Mouse (Mus musculus): ENCODE results near the gene Fbl. TPM values are rescaled to one million over a fixed set of nuclear protein-coding genes. Genes with fewer than 3 reads are reported as not detected.
"Not testable (repeated sequence)": the region's sequence is repeated elsewhere in the genome, so short reads cannot be mapped to it uniquely, and the experiment has no call there.

Gene Fbl
- polyA plus RNA-seq, 1 experiment from 2014 or later: 25.3 TPM

DNA sequence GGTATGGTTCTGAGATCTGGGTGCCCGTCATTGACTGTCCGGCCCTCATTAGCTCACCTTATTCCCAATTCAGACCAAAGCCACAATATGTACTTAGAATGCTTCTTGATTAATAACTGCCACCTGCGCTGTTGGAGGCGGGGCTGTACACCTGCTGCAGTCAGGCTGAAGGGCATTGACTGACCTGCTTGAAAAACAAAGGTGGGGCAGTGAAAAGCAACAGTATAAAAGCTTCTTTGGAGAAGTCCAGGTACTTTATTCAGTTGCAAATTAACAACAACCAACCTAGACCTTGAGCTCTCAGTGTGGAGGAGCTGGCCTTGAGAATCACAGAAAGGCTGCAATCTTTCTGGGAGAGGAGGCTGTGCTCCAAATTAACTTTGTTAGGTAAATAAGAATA, 57.9 kb downstream of the Fbl start:
- 94% methylated on average over 4 of the region's 4 CpGs for WGBS
- not testable (repeated sequence) for H3K9ac ChIP-seq (replicated peaks; ENCODE audit: low read depth, low read length); H3K27ac ChIP-seq (ENCODE audit: low read depth, low read length); ATAC-seq (ENCODE audit: low read depth); H3K4me1 ChIP-seq (ENCODE audit: control insufficient read depth, insufficient read depth, low read length); H3K27me3 ChIP-seq (ENCODE audit: control insufficient read depth, insufficient read depth, low read length); H3K4me2 ChIP-seq (ENCODE audit: low read depth, low read length); H3K9me3 ChIP-seq (ENCODE audit: control insufficient read depth, low read length); H3K4me3 ChIP-seq (ENCODE audit: low read depth, low read length); H3K36me3 ChIP-seq (ENCODE audit: control insufficient read depth, insufficient read depth, low read length)

Other genes starting within 250 kb of the Fbl start
- gene Zfp974, start 240.2 kb upstream of the Fbl start, polyA plus RNA-seq (2014; fragmentation: Nextera tagmentation; extraction: Ambion mirVana): 17.3 and 19.1 TPM in 2 replicates
- 34.7 and 35.2 TPM in 2 replicates for gene Zfp780b, start 190.5 kb upstream of the Fbl start, polyA plus RNA-seq (2014; fragmentation: Nextera tagmentation; extraction: Ambion mirVana)
- 7.0 and 7.3 TPM in 2 replicates for gene Zfp850, start 155.6 kb upstream of the Fbl start, polyA plus RNA-seq (2014; fragmentation: Nextera tagmentation; extraction: Ambion mirVana)
- gene Psmc4, start 119.6 kb upstream of the Fbl start, polyA plus RNA-seq (2014; fragmentation: Nextera tagmentation; extraction: Ambion mirVana): 275 TPM in 2 replicates
- 0.39 and 0.91 TPM in 2 replicates for gene Fcgbp, start 98.5 kb upstream of the Fbl start, polyA plus RNA-seq (2014; fragmentation: Nextera tagmentation; extraction: Ambion mirVana)
- 0.08 and 0.15 TPM in 2 replicates for gene 9530053A07Rik, start 40.2 kb upstream of the Fbl start, polyA plus RNA-seq (2014; fragmentation: Nextera tagmentation; extraction: Ambion mirVana)
- 13.6 and 13.9 TPM in 2 replicates for gene Dyrk1b, start 9.8 kb downstream of the Fbl start, polyA plus RNA-seq (2014; fragmentation: Nextera tagmentation; extraction: Ambion mirVana)
- gene Eid2, start 98.2 kb downstream of the Fbl start, polyA plus RNA-seq (2014; fragmentation: Nextera tagmentation; extraction: Ambion mirVana): 7.8 and 7.9 TPM in 2 replicates
- 33.5 and 33.9 TPM in 2 replicates for gene Eid2b, start 108.0 kb downstream of the Fbl start, polyA plus RNA-seq (2014; fragmentation: Nextera tagmentation; extraction: Ambion mirVana)
- gene Selenov, start 121.5 kb downstream of the Fbl start, polyA plus RNA-seq (2014; fragmentation: Nextera tagmentation; extraction: Ambion mirVana): 0.70 and 1.5 TPM in 2 replicates
- 21.2 and 21.8 TPM in 2 replicates for gene Dll3, start 132.5 kb downstream of the Fbl start, polyA plus RNA-seq (2014; fragmentation: Nextera tagmentation; extraction: Ambion mirVana)
- 132 and 139 TPM in 2 replicates for gene Timm50, start 142.4 kb downstream of the Fbl start, polyA plus RNA-seq (2014; fragmentation: Nextera tagmentation; extraction: Ambion mirVana)
- gene Supt5, start 169.0 kb downstream of the Fbl start, polyA plus RNA-seq (2014; fragmentation: Nextera tagmentation; extraction: Ambion mirVana): 77.1 and 87.1 TPM in 2 replicates
- gene Rps16, start 180.9 kb downstream of the Fbl start, polyA plus RNA-seq (2014; fragmentation: Nextera tagmentation; extraction: Ambion mirVana): 498 and 551 TPM in 2 replicates
- gene Plekhg2, start 202.9 kb downstream of the Fbl start, polyA plus RNA-seq (2014; fragmentation: Nextera tagmentation; extraction: Ambion mirVana): 15.9 and 23.5 TPM in 2 replicates
- gene Zfp36, start 210.5 kb downstream of the Fbl start, polyA plus RNA-seq (2014; fragmentation: Nextera tagmentation; extraction: Ambion mirVana): 2.6 and 3.7 TPM in 2 replicates
- gene Med29, start 223.0 kb downstream of the Fbl start, polyA plus RNA-seq (2014; fragmentation: Nextera tagmentation; extraction: Ambion mirVana): 38.3 and 42.2 TPM in 2 replicates
- gene Paf1, start 223.2 kb downstream of the Fbl start, polyA plus RNA-seq (2014; fragmentation: Nextera tagmentation; extraction: Ambion mirVana): 81.9 and 87.2 TPM in 2 replicates